Mouse (Mus musculus) midbrain, embryonic 13.5 days (tissue): ENCODE data around the gene Efcab11. TPM values are rescaled to one million over a fixed set of nuclear protein-coding genes. Genes with fewer than 3 reads are reported as not detected.

Experiments used
- ATAC-seq: fragments of 200-750 bp; cut with Nextera tagmentation; 2 replicates; pipeline ENCODE4 v1.8.0; 2017; ENCODE audit warnings: mild to moderate bottlenecking, moderate TSS enrichment, moderate library complexity
- H3K27ac ChIP-seq: fragments of 300-500 bp; sonication (generic); 2 replicates; pipeline ENCODE4 v1.5.1; 2015; ENCODE audit warnings: inconsistent platforms, mild to moderate bottlenecking, moderate library complexity
- H3K27me3 ChIP-seq: fragments of 300-500 bp; sonication (generic); 2 replicates; pipeline ENCODE4 v1.6.1; 2015; ENCODE audit warnings: mild to moderate bottlenecking, inconsistent platforms
- H3K36me3 ChIP-seq: fragments of 300-500 bp; sonication (generic); 2 replicates; pipeline ENCODE4 v1.6.1; 2015; ENCODE audit warnings: mild to moderate bottlenecking, inconsistent platforms
- H3K4me1 ChIP-seq: fragments of 300-500 bp; sonication (generic); replicated peaks from 2 replicates; pipeline ENCODE4 v1.6.1; 2015; ENCODE audit warnings: inconsistent platforms
- H3K4me2 ChIP-seq: fragments of 300-500 bp; sonication (generic); replicated peaks from 2 replicates; pipeline ENCODE4 v1.6.1; 2015; ENCODE audit warnings: moderate library complexity, mild to moderate bottlenecking, inconsistent platforms
- H3K4me3 ChIP-seq: fragments of 300-500 bp; sonication (generic); replicated peaks from 2 replicates; pipeline ENCODE4 v1.5.1; 2015; ENCODE audit warnings: mild to moderate bottlenecking, inconsistent platforms
- H3K9ac ChIP-seq: fragments of 300-500 bp; sonication (generic); replicated peaks from 2 replicates; pipeline ENCODE4 v1.6.1; 2015; ENCODE audit warnings: mild to moderate bottlenecking, inconsistent platforms
- H3K9me3 ChIP-seq: fragments of 300-500 bp; sonication (generic); 2 replicates; pipeline ENCODE4 v1.6.1; 2016; ENCODE audit warnings: mild to moderate bottlenecking, inconsistent platforms
- WGBS: fragments of 180-500 bp; shearing (Covaris S2); methylation state at CpG from one replicate; pipeline ENCODE4 v1.1.7; 2015; 5-methylcytosine and 5-hydroxymethylcytosine counted together
- polyA plus RNA-seq: library from polyadenylated mRNA; unstranded; fragments of >200 nt; fragmentation: Nextera tagmentation; extraction: Ambion mirVana; gene quantifications from 2 replicates; pipeline ENCODE4 v1.2.1, GENCODE M21; 2015

Efcab11 gene
- polyA plus RNA-seq, 1 experiment from 2014 or later: 10.3 TPM

DNA sequence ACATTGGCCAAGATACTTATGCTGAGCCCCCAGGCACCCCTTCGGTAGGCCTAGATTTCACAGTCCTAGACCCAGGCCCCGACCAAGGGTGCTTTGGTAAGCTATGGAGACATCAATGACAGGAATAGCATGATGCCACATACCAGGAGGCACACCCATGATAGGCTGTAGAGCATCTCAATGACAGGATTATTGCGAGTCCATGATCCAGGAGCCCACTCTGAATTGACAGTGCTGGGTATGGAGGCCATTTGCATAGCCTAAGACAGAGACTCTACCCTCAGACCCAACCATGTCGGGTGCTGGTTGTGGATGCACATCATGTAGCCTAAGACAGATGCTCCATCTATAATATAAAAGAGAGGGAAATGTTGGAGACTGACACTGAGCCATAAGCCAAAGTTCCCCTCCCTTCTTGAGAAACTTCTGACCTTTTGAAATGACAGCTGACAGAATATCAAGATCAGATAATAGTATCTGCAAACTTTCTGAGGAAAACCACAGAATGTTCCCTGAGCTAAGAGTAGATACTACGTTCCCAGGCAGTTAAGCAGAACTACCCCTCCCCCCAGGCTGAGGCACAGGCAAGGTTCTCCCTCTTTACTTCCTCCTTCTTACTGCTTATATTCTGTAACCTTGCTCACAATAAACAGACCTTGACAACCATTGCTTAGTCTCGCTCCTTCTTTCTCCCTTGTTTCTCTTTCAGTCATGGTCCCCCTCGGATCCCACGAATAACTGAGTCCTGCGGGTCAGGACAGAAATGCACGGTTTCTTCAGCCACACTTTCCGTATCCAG lies 237.5 kb downstream of the Efcab11 start:
- Histone ChIP-seq H3K27me3 (no peaks in the 10 kb centered on the region), H3K4me1 (no peaks in the 10 kb centered on the region), H3K9ac (no peak overlapping the region), H3K9me3 (peaks cover 13% of the 10 kb centered on the region), H3K4me3 (no peak overlapping the region), H3K27ac (no peak overlapping the region), H3K36me3 (no peaks in the 10 kb centered on the region), H3K4me2 (no peak overlapping the region)
- no peak for ATAC-seq
- WGBS: 89% methylated on average over 11 of the region's 11 CpGs

DNA sequence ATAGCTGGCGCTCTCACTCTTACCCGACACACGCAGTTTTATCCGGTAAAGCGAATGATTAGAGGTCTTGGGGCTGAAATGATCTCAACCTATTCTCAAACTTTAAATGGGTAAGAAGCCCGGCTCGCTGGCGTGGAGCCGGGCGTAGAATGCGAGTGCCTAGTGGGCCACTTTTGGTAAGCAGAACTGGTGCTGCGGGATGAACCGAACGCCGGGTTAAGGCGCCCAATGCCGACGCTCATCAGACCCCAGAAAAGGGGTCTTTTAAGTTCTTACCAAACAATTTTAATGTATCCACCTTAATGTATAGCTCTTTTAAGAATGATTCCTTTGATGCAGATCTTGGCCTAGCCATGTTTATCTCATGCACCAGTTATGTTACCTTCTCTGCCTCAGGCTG lies 238.8 kb downstream of the Efcab11 start:
- H3K4me2 ChIP-seq: no peak overlapping the region
- no peak for ATAC-seq
- 92% methylated on average over 18 of the region's 18 CpGs for whole genome bisulfite sequencing

DNA sequence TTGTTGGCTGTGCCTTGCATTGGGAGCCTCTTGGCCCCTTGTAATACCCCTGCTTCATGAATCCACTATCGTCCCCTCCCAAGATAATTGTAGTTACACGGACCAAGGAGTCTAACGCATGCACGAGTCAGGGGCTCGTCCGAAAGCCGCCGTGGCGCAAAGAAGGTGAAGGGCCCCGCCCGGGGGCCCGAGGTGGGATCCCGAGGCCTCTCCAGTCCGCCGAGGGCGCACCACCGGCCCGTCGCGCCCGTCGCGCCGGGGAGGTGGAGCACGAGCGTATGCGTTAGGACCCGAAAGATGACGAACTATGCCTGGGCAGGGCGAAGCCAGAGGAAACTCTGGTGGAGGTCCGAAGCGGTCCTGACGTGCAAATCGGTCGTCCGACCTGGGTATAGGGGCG lies 239.3 kb downstream of the Efcab11 start:
- Histone ChIP-seq H3K4me2 (no peak overlapping the region), H3K4me3 (no peak overlapping the region), H3K4me1 (peaks cover 16% of the 10 kb centered on the region), H3K9me3 (peaks cover 13% of the 10 kb centered on the region), H3K36me3 (no peaks in the 10 kb centered on the region), H3K9ac (no peak overlapping the region), H3K27ac (no peak overlapping the region), H3K27me3 (no peaks in the 10 kb centered on the region)
- peak; percentile 73; the same call in 1 of the 2 replicates for ATAC-seq
- 95% methylated on average over 37 of the region's 37 CpGs for WGBS

More for the DNA sequence above, 238.8 kb downstream of the Efcab11 start:
- Histone ChIP-seq H3K27ac (no peak overlapping the region), H3K4me1 (peaks cover 12% of the 10 kb centered on the region), H3K36me3 (no peaks in the 10 kb centered on the region), H3K27me3 (no peaks in the 10 kb centered on the region), H3K9me3 (peaks cover 13% of the 10 kb centered on the region), H3K4me3 (no peak overlapping the region), H3K9ac (no peak overlapping the region)

Other genes starting within 250 kb of the Efcab11 start
- gene Tdp1, start 78 bp upstream of the Efcab11 start, polyA plus RNA-seq: 57.3 and 58.2 TPM in 2 replicates
- gene Kcnk13, start 80.1 kb upstream of the Efcab11 start, polyA plus RNA-seq: 0.27 and 0.46 TPM in 2 replicates
- 281 and 297 TPM in 2 replicates for gene Psmc1, start 225.7 kb upstream of the Efcab11 start, polyA plus RNA-seq